Comparison of ENCODE assay signal across 22 mouse cellular contexts in genomic region chr10:99273006-99273405, GRCm38 (mm10).
"Had no signal": no experiment of that assay in that cellular context is flagged by ENCODE, and none has a peak within 500 bp of the region (broad histone marks: within the 10 kb centered on the region; RNA-seq: fewer than 3 reads in every experiment).

No protein-coding gene starts in this region.

- H3K9ac ChIP-seq: heart, embryonic 13.5 days; heart, embryonic 15.5 days; hindbrain, embryonic 13.5 days; hindbrain, embryonic 15.5 days; limb, embryonic 13.5 days; limb, embryonic 15.5 days; liver, embryonic 12.5 days had no signal

- H3K4me3 ChIP-seq: heart, adult 2 months; heart, embryonic 13.5 days; heart, embryonic 15.5 days; hindbrain, embryonic 13.5 days; hindbrain, embryonic 15.5 days; limb, embryonic 13.5 days; limb, embryonic 15.5 days; liver, embryonic 12.5 days had no signal

- DNase-seq: gastrocnemius, postnatal 14 days; gastrocnemius, postnatal 36 days; heart, adult 2 months; heart, postnatal 14 days; heart, postnatal 36 days; kidney, adult 11 months; kidney, adult 8-10 months; kidney, postnatal 14 days; kidney, postnatal 36 days; layer of hippocampus, adult 9-11 months; layer of hippocampus, postnatal 36 days; left cerebral cortex, postnatal 4 days had no signal

- H3K4me2 ChIP-seq: heart, embryonic 11.5 days; heart, embryonic 13.5 days; heart, embryonic 15.5 days; hindbrain, embryonic 13.5 days; hindbrain, embryonic 15.5 days; limb, embryonic 13.5 days; limb, embryonic 15.5 days; liver, embryonic 12.5 days had no signal

- H3K36me3 ChIP-seq: heart, embryonic 13.5 days; heart, embryonic 15.5 days; hindbrain, embryonic 13.5 days; hindbrain, embryonic 15.5 days; limb, embryonic 13.5 days; limb, embryonic 15.5 days; liver, embryonic 12.5 days had no signal

- ATAC-seq: hindbrain, postnatal 0 days; intestine, embryonic 16.5 days; liver, embryonic 12.5 days had no signal

- H3K27me3 ChIP-seq: heart, embryonic 13.5 days; heart, embryonic 15.5 days; limb, embryonic 13.5 days; limb, embryonic 15.5 days had no signal

- H3K9me3 ChIP-seq: heart, embryonic 13.5 days; heart, embryonic 15.5 days; hindbrain, embryonic 13.5 days; hindbrain, embryonic 15.5 days; limb, embryonic 13.5 days; limb, embryonic 15.5 days; liver, embryonic 12.5 days had no signal

- H3K27ac ChIP-seq: heart, adult 2 months; heart, embryonic 13.5 days; heart, embryonic 15.5 days; hindbrain, embryonic 13.5 days; hindbrain, embryonic 15.5 days; hindbrain, postnatal 0 days; limb, embryonic 13.5 days; limb, embryonic 15.5 days; liver, embryonic 12.5 days had no signal
